Mouse (Mus musculus) ES-Bruce4 (cell line): ENCODE measurements around the gene Nol4l.

Source experiments
- CTCF ChIP-seq: IDR thresholded peaks from one replicate; pipeline ENCODE4 v1.8.1; 2011; ENCODE audit warnings: low read depth, low read length
- EP300 ChIP-seq: IDR thresholded peaks from 2 replicates; pipeline ENCODE4 v1.6.1; 2011; ENCODE audit warnings: low read depth, low read length; ENCODE audit not compliant: insufficient read depth
- POLR2A ChIP-seq: IDR thresholded peaks from one replicate; pipeline ENCODE4 v1.8.1; 2011; ENCODE audit warnings: low read length; ENCODE audit not compliant: insufficient read depth

DNA sequence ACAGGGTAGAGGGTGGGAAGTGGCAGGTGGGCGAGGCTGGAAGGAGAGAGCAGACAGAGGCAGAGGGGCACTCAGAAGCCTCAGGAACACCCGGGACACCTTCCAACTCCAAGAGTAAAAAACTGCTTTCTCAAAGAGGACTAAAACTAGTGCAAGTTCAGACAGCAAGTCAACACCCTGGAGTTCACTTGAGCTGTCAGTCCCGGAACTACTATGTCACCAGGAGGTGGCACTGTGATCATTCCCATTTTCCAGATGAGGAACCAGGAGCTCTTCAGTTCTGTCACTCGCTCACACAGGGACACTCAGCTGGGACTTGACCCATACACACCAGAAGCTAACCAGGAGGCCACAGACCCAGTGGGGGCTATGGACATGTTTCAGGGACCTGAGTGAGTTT, 30.6 kb downstream of the Nol4l start:
- TF ChIP-seq EP300: no peak
- TF ChIP-seq CTCF: peak; percentile 46
- no peak for TF ChIP-seq POLR2A
